Mouse (Mus musculus) spleen, postnatal 14 days (tissue): ENCODE results near the gene Bptf.
A peak's percentile ranks its signal among the peaks of the same experiment; 100 is the strongest.
"Not testable (repeated sequence)": the region's sequence is repeated elsewhere in the genome, so short reads cannot be mapped to it uniquely, and the experiment has no call there.

Experiments used
- DNase-seq, 2 experiments: peaks; one replicate each; pipeline ENCODE4 v3.0.0; 2021 to 2022; ENCODE audit warnings: low spot score in 2 of 2

Bptf gene

GRCm38 (mm10) chr11:107016893-107017292 lies 115.0 kb downstream of the Bptf start:
- DNase-seq, result no peak

- not testable (repeated sequence) for DNase-seq
These were observed 116.3 kb downstream of the Bptf start for GRCm38 (mm10) chr11:107015535-107016187.

GRCm38 (mm10) chr11:107014597-107015309 lies 117.2 kb downstream of the Bptf start:
- peak in 1 of 2 experiments; percentile 33 for DNase-seq

- no peak for DNase-seq
These were observed 117.8 kb downstream of the Bptf start for GRCm38 (mm10) chr11:107014020-107014585.

- DNase-seq, result peak; percentile 99
These were observed 119.5 kb downstream of the Bptf start for GRCm38 (mm10) chr11:107012324-107013017.

GRCm38 (mm10) chr11:107011669-107012323 lies 120.1 kb downstream of the Bptf start:
- no peak for DNase-seq

- no peak for DNase-seq
These were observed 120.8 kb downstream of the Bptf start for GRCm38 (mm10) chr11:107011171-107011570.

GRCm38 (mm10) chr11:107010447-107010846 lies 121.5 kb downstream of the Bptf start:
- no peak for DNase-seq

GRCm38 (mm10) chr11:107005538-107005937 lies 126.4 kb downstream of the Bptf start:
- no peak for DNase-seq

GRCm38 (mm10) chr11:107001760-107002675 lies 129.9 kb downstream of the Bptf start:
- DNase-seq, result no peak

- DNase-seq, result no peak
These were observed 131.9 kb downstream of the Bptf start for GRCm38 (mm10) chr11:106999949-107000513.

- peak; percentile 83 to 86 for DNase-seq
These were observed 132.6 kb downstream of the Bptf start, which contains the start of gene Kpna2 for GRCm38 (mm10) chr11:106999151-106999948. TSS of gene Kpna2 (minus strand) at chr11:106999541.

- peak in 1 of 2 experiments; percentile 20 for DNase-seq
These were observed 133.2 kb downstream of the Bptf start for GRCm38 (mm10) chr11:106998651-106999150.

- no peak for DNase-seq
These were observed 134.0 kb downstream of the Bptf start for GRCm38 (mm10) chr11:106997976-106998375.

- DNase-seq, result not testable (repeated sequence)
These were observed 135.4 kb downstream of the Bptf start for GRCm38 (mm10) chr11:106996492-106996891.

- DNase-seq, result no peak
These were observed 137.5 kb downstream of the Bptf start for GRCm38 (mm10) chr11:106994246-106995085.

GRCm38 (mm10) chr11:106987384-106987783 lies 144.5 kb downstream of the Bptf start:
- no peak for DNase-seq

GRCm38 (mm10) chr11:106985979-106986604 lies 145.8 kb downstream of the Bptf start:
- not testable (repeated sequence) for DNase-seq
